Mouse (Mus musculus) cerebellum, adult 2 months (tissue): ENCODE measurements around the gene Rec114.

Source experiments
- CTCF ChIP-seq: fragments of 200-500 bp; IDR thresholded peaks from 2 replicates; pipeline ENCODE4 v1.5.1; 2011; ENCODE audit warnings: low read depth, mild to moderate bottlenecking, control low read depth, low read length, moderate library complexity, borderline replicate concordance; ENCODE audit not compliant: insufficient read depth
- POLR2A ChIP-seq: fragments of 200-500 bp; IDR thresholded peaks from 2 replicates; pipeline ENCODE4 v1.6.1; 2011; ENCODE audit warnings: low read length, control low read depth, borderline replicate concordance; ENCODE audit not compliant: insufficient read depth

DNA sequence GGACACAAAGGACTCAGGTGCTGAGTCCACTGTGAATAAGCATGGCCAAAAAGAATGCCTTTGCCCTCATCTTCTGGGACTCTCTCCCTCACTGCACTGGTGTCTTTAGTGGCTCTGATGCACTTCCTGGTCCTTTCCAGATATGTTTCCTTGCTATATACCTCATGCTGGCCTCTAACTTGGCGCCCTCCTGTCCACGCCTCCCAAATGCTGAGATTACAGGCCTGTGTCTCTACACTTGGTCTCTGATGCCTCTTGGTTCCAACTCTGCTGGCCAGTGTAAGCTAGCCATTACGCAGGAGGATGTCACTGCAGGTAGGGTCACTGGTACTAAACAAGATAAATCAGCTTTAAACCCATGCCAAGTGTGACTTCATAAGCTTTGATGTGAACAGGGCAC lies 75.6 kb downstream of the Rec114 start:
- TF ChIP-seq POLR2A (no peak), CTCF (no peak)
